Mouse (Mus musculus): Measurements from ENCODE around the gene Ccdc142.

Ccdc142 gene

GRCm38 (mm10) chr6:83086121-83087035, 15.0 kb upstream of the Ccdc142 start, which contains the start of gene Lbx2:
Gene Lbx2, plus strand, starts transcription at chr6:83086367.
- peak; percentile 55 for DNase-seq (ENCODE audit: low read depth)

GRCm38 (mm10) chr6:83087205-83087925, 14.0 kb upstream of the Ccdc142 start:
- DNase-seq (ENCODE audit: low read depth): no peak

- no peak for DNase-seq (ENCODE audit: low read depth)
These were observed 13.5 kb upstream of the Ccdc142 start for GRCm38 (mm10) chr6:83087926-83088260.

- DNase-seq (ENCODE audit: low read depth): no peak
These were observed 8.8 kb upstream of the Ccdc142 start for GRCm38 (mm10) chr6:83092416-83093127.

GRCm38 (mm10) chr6:83095968-83096367, 5.4 kb upstream of the Ccdc142 start:
- DNase-seq (ENCODE audit: low read depth): peak; percentile 89

- DNase-seq (ENCODE audit: low read depth): no peak
These were observed 3.0 kb upstream of the Ccdc142 start for GRCm38 (mm10) chr6:83098411-83098810.

GRCm38 (mm10) chr6:83101688-83102556, 521 bp downstream of the Ccdc142 start:
- peak; percentile 85 for DNase-seq (ENCODE audit: low read depth)

- no peak for DNase-seq (ENCODE audit: low read depth)
These were observed 1.8 kb downstream of the Ccdc142 start for GRCm38 (mm10) chr6:83103130-83103650.

- no peak for DNase-seq (ENCODE audit: low read depth)
These were observed 2.8 kb downstream of the Ccdc142 start for GRCm38 (mm10) chr6:83104158-83104557.

- DNase-seq (ENCODE audit: low read depth): peak; percentile 87
These were observed 6.4 kb downstream of the Ccdc142 start for GRCm38 (mm10) chr6:83107566-83108400.

GRCm38 (mm10) chr6:83108762-83109668, 7.6 kb downstream of the Ccdc142 start, which contains the start of gene Mrpl53:
Gene Mrpl53, plus strand, starts transcription at chr6:83109040.
- peak; percentile 71 for DNase-seq (ENCODE audit: low read depth)

- no peak for DNase-seq (ENCODE audit: low read depth)
These were observed 10.2 kb downstream of the Ccdc142 start for GRCm38 (mm10) chr6:83111510-83112136.

GRCm38 (mm10) chr6:83115011-83115671, 13.7 kb downstream of the Ccdc142 start, which contains the start of gene Mogs:
Gene Mogs, plus strand, starts transcription at chr6:83115496.
- peak; percentile 89 for DNase-seq (ENCODE audit: low read depth)

GRCm38 (mm10) chr6:83115682-83116372, 14.4 kb downstream of the Ccdc142 start:
- DNase-seq (ENCODE audit: low read depth): peak; percentile 65

GRCm38 (mm10) chr6:83116373-83117164, 15.2 kb downstream of the Ccdc142 start:
- peak; percentile 13 for DNase-seq (ENCODE audit: low read depth)

GRCm38 (mm10) chr6:83117165-83117438, 15.7 kb downstream of the Ccdc142 start:
- peak; percentile 7 for DNase-seq (ENCODE audit: low read depth)

- DNase-seq (ENCODE audit: low read depth): no peak
These were observed 16.2 kb downstream of the Ccdc142 start for GRCm38 (mm10) chr6:83117616-83118015.
